Mouse (Mus musculus) kidney, postnatal 25 days (tissue): ENCODE results near the gene Cdk13.

ENCODE experiments used
- DNase-seq, 2 experiments: peaks; one replicate each; pipeline ENCODE4 v3.0.0; 2021; ENCODE audit warnings: mixed read lengths in 2 of 2

The Cdk13 gene

GRCm38 (mm10) chr13:17754997-17755396 lies 49.9 kb downstream of the Cdk13 start:
- no peak for DNase-seq

DNA sequence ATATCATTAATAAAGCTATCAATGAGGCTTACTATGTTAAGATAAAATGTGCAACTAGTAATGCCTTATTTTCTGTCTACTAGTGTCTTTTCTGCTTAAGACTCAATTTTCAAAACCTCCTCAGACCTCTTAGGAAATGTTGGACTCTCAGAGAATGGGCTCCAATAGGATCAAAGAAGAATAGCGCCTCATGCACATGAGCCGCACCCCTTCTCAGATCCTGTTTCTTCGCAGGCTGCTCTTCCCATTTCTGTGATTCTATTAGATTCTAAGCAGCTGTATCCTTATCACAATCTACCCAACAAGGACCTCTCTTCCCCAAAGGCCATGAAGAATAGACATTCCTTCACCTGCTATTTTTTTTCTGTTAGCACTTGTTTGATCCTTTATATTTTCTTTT lies 76.1 kb downstream of the Cdk13 start:
- DNase-seq = no peak

DNA sequence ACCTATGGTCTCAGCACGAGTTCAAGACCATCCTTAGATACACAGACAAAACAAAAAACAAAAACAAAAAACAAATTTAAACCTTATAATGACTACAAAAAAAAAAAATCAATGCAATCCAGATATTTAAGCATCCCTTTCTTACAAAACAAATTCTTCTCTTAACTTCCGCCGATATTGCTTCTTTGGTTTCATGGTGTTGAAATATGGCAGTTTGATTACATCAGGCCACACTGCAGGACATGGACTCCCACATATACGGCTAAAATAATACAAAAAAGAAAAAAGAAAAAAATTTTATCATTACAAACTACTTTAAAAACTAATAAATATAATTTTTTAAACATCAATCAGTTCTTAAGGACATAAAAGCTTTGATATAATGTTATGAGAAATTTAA lies 77.0 kb downstream of the Cdk13 start:
- no peak for DNase-seq

DNA sequence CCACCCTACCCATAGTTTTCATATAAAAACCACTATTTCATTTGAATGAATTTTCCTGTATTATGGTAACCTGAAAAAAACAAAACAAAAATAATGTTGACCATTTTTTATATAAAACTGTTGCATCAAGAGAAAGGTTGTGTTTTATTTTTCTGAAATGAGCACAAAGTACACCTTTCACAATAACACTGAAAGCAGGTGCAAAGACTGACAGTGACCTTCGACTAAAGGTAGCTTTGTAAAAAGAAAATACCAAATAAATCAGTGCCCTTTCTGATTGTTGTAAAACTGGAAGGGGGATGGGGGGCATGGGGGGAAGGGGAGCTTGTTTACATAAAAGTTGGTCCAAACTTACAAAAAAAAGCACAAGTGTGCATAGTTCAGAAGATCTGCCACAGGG lies 87.5 kb downstream of the Cdk13 start:
- no peak for DNase-seq

- DNase-seq = no peak
These were observed 96.0 kb downstream of the Cdk13 start for GRCm38 (mm10) chr13:17708784-17709311.

- DNase-seq = no peak
These were observed 99.6 kb downstream of the Cdk13 start for GRCm38 (mm10) chr13:17705188-17705826.

DNA sequence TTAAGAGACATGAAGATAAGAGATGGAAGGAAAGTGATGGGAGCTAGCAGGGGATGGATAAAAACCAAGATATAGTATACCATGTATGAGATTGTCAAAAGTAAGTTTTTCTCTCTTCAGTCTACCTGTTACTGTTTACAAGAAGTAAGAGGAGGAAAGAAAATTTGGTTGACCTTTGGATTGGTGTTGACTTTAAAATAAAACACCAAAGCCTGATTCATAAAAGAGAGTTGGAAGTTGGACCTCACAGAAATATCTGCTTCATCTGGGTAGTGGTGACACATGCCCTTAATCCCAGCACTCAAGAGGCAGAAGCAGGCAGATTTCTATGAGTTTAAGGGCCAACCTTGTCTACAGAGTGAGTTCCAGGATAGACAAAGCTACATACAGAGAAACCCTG lies 102.6 kb downstream of the Cdk13 start:
- no peak for DNase-seq

- no peak for DNase-seq
These were observed 103.6 kb downstream of the Cdk13 start for GRCm38 (mm10) chr13:17701322-17701721.

DNA sequence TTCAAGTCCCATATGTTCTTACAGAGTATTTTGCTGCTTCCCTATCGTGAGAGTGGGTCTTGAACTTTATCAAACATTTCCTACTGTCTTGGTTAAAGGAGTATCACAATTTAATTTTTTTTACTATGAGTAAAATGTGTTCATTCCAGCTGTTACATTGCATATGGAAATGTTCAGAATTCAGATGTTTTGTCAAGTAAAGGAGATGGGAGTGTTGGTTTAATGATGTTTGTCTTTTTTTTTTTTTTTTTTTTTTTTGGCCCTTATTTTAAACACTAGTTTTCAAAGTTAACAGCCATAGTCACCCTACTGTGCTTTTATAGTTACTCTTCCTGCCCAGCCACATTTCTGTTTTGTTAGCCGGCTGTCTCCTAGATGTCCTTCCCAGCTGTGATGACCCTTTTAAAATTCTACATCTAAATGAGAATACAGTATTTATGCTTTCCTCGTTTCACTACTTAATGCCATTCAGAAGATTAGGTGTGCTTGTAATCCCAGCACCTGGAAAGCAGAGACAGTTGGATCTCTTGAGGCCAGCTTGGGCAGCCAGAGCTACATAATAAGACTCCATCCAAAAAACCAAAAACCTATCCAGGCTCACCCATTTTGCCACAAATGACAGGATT lies 104.7 kb downstream of the Cdk13 start:
- no peak for DNase-seq

DNA sequence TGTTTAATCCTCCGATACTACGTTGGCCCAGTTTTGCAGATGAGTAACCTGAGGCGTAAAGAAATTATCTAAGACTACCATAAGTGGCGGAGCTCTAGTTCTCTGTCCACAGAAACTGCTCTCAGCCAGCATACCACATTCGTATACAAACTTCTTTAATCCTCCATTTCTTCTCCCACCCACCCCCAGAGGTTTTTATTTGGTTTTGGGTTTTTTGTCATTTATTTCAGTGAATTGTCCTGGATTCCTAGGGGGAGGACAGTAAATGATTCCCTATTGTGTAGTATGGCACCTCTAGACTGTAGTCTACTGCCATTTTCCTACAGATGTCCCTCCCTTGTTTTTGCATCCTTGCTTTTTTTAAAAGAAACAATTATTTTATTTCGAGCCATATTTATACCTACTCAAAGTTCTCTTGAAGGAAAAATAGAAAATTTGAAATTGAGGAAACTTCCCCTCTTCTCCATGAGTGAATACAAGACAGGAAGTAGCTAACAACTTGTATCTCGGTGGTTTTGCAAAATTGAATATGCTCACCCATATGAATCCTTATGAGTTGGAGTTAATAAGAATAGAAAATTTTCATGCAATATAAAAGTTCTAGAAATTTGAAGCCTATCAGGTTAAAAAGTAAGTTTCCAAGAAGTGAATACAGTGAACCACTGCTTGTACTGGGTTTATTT lies 108.9 kb downstream of the Cdk13 start:
- DNase-seq = no peak

DNA sequence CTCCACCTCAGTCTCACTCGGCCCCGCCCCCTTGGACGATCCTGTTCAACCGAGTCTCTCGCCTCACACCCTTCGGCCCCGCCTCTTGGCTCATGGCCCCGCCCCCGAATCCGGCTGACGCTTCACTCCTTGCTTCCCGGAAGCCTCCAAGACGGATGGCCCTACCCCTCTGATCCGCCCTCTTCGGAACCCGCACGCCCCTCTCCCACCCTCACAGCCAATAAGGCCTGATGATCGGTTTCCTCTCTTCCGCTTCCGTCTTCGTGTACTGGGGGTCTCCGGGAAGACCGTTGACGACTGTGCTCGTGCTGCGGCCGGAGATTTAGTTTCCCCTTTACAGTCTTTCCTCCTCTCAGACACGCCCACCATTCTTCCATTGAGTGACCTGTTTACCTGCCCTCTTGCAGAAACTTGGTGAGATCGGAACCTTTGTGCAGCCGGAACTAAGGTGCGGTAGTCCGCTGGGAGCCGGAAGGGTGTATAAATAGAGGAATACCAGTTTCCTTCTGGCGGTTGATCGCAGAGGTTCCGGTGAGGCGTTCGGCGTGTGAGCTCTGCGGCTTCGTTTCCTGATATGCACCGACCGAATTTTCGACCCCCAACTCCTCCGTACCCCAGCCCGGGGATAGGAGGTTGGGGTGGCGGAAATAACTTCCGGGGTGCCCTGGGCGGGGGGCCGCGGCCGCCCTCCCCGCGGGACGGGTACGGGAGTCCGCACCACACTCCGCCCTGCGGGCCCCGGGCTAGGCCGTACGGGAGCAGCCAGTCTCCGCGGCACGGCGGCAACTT lies 109.8 kb downstream of the Cdk13 start, which contains the start of the genes Mplkip and Sugct:
Gene Mplkip (plus strand): TSS at position 282 of the 789 bp plus-strand sequence.
Gene Sugct (minus strand): TSS at position 643 of the 789 bp plus-strand sequence.
- DNase-seq = peak; percentile 100

DNA sequence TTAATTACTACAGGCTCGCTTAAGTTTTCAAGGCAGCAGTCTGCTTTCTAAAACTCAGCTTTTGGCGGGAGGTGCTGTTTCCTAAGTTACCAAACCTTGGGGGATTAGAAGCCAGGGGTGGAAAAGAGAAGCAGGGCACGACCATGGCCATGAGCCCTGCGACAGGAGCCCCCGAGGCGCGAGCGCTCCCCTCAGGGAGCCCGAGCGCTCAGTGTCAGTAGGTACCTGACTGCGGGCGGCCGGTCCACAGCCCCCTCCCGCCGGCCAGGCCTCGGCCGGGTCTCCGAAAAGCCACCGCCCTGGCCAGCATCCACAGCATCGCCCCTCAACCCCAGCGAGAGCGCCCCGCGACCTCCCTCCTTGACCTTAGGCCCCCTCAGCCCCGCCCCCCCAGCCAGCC lies 110.5 kb downstream of the Cdk13 start:
- DNase-seq = no peak

DNA sequence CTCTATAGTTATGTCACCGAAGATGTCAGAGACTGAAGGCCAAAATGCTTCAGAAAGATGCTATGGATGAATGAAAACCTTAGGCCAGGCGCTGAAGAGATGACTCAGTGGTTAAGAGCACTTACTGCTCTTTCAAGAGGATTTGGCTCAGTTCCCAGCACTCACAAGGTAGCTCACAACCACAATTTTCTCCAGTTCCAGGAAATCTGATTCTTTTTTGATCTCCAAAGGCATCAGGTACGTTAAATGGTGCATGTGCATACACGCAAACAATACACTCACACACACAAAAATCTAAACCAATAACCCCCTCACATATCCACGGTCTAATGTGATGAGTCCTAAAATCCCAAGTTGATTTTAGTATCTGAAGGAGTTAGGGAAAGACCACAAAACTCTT lies 111.1 kb downstream of the Cdk13 start:
- DNase-seq = peak in 1 of 2 experiments; percentile 32

GRCm38 (mm10) chr13:17691436-17691835 lies 113.5 kb downstream of the Cdk13 start:
- DNase-seq = peak in 1 of 2 experiments; percentile 25

GRCm38 (mm10) chr13:17690686-17691085 lies 114.2 kb downstream of the Cdk13 start:
- no peak for DNase-seq

GRCm38 (mm10) chr13:17689461-17689860 lies 115.4 kb downstream of the Cdk13 start:
- DNase-seq = no peak

- peak; percentile 8 to 51 for DNase-seq
These were observed 133.8 kb downstream of the Cdk13 start for GRCm38 (mm10) chr13:17671122-17671521.

DNA sequence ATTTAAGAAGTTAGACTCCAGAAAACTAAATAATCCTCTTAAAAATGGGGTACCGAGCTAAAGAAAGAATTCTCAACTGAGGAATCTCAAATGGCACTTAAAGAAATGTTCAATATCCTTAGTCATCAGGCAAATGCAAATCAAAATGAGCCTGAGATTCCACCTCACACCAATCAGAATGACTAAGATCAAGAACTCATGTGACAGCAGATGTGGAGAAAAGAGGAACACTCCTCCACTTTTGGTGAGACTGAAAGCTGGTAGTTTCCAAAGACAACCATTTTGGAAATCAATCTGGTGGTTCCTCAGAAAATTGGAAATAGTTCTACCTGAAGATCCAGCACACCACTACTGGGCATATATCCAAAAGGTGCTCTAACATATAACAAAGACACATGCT lies 137.5 kb downstream of the Cdk13 start:
- DNase-seq = no peak
